Mouse (Mus musculus) embryo, embryonic 11 days (tissue): ENCODE measurements around the gene Xpo4.
"Not testable (repeated sequence)": the region's sequence is repeated elsewhere in the genome, so short reads cannot be mapped to it uniquely, and the experiment has no call there.

Experiments
- DNase-seq: peaks from one replicate; pipeline ENCODE4 v3.0.0-alpha.2; 2015

Gene Xpo4

GRCm38 (mm10) chr14:57679958-57680535 lies 14.8 kb upstream of the Xpo4 start:
- peak; percentile 84 for DNase-seq

GRCm38 (mm10) chr14:57679523-57679922 lies 14.3 kb upstream of the Xpo4 start:
- no peak for DNase-seq

DNA sequence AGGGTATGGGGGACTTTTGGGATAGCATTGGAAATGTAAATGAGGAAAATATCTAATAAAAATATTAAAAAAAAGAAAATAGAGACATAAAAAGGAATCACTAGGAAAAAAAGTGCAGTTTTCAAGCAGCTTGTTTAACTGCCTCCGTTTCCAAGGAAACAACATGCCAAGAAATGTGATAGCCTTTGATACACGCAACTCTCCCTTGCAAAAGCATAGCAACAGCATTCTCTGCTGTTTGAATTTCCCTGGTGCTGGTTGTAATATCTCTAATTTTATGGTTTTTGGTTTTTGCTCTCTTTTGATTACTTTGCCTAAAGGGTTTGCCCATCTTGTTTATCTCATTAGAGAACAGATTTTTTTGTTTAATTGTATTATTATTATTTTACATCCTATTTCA lies 10.3 kb upstream of the Xpo4 start:
- no peak for DNase-seq

GRCm38 (mm10) chr14:57665628-57665950 lies 359 bp upstream of the Xpo4 start:
- DNase-seq, result no peak

DNA sequence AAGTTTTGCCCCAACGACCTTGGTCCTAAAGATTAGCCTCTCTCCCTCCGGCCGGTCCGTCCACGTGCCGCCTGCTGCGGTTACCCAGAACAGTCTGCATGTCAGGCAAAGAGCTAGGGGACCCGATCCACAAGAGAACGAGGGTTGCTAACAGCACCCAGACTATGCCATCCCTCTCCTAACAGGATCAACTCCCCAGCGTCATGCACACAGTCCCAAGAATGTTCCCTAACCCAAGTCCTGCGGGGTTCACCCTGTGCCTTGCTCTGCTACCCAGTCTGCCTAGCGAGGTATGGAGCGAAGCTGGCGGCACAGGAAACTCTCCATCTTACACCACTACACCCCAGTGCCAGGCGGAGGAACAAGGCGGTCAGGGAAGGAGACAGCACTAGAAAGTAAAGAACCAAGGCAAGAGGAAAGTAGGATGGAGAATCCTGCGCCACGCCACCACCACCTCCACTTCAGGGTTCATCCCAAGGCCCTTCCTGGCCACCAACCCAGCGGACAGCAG lies 864 bp downstream of the Xpo4 start:
- peak; percentile 53 for DNase-seq

DNA sequence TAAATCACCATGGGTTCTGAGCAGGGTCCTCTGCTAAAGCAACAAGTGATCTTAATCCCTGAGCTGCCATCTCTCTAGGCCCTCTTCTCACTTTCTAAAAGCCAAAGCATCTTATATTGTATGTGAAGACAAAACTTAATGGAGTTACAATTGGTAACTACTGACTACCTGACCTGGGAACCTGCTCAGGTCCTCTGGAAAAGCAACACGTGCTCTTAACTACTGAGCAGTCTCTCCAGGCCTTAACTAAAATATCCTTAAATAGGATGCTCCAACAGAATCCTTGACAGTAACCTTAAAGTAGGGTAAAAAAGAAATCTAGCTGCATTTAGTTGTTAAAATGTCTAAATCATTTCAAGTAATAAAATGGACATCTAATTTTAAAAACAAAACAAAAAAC lies 1.6 kb downstream of the Xpo4 start:
- no peak for DNase-seq

- no peak for DNase-seq
These were observed 6.9 kb downstream of the Xpo4 start for GRCm38 (mm10) chr14:57658301-57658700.

DNA sequence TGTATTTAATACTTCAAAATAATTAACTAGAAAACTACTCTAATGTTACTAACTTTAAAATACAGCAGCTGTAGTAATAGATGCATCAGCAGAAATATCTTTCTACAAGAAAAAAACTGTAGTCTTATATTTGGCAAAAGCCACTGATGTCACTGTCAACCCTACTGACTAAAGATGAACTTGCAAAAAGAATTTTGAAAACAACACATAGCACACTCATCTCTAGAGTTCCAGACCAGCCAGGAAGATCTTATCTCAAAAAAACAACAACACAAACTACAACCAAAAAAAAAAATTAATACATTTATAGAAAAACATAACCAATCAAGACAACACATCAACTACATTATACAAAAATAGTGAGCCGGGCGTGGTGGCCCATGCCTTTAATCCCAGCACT lies 7.7 kb downstream of the Xpo4 start:
- DNase-seq, result no peak

DNA sequence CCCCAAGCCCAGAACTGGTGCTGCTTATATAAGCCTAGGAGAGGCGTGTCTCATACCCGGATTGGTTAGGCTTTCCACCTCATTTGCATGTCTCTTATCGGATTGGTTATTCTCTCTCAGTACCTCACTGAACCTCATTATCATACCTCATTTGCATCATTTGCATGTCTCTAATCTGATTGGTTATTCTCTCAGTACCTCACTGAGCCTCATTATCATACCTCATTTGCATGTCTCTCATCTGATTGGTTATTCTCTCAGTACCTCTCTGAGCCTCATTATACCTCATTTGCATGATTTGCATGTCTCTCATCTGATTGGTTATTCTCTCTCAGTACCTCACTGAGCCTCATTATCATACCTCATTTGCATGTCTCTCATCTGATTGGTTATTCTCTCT lies 8.7 kb downstream of the Xpo4 start:
- not testable (repeated sequence) for DNase-seq

DNA sequence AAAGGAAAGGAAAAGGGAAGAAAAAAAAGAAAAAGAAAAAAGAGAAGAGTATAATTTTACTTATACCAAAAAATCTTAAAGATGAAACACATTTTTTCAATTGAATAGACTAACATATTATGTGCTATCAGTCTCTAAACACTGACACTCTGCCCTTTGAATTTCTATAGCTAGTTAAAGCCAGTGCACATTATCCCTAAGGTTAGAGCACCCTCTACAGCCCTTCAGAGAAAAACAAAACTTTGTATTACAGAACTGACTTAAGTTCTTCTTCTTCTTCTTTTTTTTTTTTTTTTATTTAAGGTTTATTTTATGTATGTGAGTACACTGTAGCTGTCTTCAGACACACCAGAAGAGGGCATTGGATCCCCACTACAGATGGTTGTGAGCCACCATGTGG lies 15.7 kb downstream of the Xpo4 start:
- DNase-seq, result no peak

DNA sequence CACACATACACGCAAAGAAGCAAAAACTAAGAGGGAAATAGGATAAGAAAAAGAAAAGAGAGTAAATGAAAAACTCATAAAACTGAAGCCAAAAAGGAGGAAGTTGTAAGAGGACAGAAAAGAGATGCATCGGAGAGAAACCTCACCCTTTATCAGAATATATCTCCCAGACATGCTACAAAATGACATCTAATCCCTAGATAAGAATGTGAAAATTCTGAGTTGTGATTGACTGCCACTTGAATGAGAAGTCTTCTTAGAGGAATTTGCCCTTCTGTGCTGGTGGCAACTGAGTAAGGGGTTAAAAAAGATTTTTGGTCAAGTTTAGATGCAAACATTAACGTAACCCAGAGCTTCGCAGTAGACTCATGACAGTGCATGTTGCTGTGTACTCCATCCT lies 19.1 kb downstream of the Xpo4 start:
- no peak for DNase-seq

GRCm38 (mm10) chr14:57639153-57639552 lies 26.1 kb downstream of the Xpo4 start:
- no peak for DNase-seq

DNA sequence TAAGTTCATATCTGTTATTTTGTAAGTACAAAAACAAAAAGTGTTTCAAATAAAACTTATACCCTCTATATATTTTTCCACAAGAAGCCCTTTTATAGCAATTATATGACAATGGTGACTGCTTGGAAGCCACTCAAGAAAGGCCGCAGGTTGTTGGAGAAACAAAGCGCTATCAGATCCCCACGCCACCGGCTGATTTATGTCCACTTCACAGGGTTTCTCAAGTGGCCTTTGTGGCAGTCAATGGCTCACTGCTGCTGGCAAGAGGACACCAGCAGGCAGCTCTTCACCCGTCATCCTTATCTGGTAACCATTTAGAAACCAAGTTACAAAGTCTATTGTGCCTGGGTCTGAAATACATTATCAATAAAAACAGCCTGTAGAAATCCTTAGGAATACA lies 31.1 kb downstream of the Xpo4 start:
- DNase-seq, result peak; percentile 35

- no peak for DNase-seq
These were observed 35.6 kb downstream of the Xpo4 start for GRCm38 (mm10) chr14:57629595-57629994.

DNA sequence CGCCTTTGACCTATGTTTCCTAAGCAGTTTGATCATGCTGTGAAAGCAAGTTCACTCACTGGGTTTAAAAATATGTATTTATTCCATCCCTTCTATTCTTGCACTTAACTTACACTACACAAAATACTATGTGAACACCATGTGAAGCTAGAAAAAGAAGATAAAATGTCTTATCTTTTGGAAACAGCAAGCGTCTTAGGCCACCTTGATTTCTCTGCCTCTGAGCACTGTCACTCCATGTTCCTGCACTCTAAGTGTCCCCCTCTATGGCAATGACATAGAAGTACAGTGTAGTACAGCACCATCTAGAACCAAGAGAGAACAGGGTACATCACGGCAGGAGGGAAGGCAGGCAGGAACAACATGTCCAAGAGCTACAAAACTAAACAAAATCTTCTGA lies 42.3 kb downstream of the Xpo4 start:
- no peak for DNase-seq

- no peak for DNase-seq
These were observed 43.5 kb downstream of the Xpo4 start for GRCm38 (mm10) chr14:57621699-57622098.

DNA sequence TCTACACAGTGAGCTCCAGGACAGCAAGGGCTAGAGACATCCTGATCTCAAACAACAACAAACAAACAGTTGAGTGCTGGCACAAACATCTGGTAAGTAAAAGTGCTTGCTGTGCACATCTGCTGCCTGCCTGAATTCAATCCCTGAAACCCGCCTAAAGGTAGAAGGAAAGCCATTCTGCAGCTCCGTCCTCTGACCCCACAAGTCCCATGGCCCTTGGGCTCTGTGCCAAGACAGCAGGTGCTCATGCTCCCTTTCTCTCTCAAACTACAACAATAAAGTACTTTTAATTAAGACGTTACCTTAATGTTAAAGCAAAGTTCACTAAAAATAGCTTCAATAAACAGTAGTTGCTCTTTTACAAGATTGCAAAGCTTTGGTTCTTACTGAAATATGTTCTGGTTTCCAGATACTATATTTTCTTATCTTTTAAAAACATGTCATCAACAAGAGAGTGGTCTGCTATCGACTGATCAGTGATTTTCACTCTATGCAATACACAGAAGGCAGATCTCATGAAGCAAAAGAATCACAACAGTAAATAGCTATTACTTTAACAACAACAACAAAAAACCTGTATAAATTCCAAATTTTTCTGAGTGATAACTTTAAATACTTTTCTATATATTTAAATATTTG lies 44.5 kb downstream of the Xpo4 start:
- DNase-seq, result peak; percentile 7

- peak; percentile 78 for DNase-seq
These were observed 45.7 kb downstream of the Xpo4 start for GRCm38 (mm10) chr14:57619487-57619886.

DNA sequence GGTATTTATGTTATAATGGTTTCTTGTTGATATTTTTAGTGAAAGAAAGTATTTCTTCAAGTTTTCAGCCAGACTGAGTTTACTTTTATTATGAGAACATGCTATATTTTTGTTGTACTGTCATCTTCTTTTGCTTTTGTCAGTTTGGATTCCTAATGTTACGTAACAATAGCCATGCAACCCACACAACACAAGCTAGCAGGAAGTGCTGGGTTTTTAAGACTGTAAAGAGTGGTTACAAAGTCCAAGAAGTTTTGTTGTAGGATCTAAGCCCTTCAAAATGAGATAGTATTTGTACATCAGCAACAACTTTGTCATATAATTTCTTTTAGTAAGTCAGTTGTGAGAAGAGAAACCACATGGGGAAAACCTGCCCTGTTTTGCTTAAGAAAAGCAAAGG lies 47.6 kb downstream of the Xpo4 start:
- DNase-seq, result no peak

- DNase-seq, result no peak
These were observed 48.8 kb downstream of the Xpo4 start for GRCm38 (mm10) chr14:57616339-57616965.

DNA sequence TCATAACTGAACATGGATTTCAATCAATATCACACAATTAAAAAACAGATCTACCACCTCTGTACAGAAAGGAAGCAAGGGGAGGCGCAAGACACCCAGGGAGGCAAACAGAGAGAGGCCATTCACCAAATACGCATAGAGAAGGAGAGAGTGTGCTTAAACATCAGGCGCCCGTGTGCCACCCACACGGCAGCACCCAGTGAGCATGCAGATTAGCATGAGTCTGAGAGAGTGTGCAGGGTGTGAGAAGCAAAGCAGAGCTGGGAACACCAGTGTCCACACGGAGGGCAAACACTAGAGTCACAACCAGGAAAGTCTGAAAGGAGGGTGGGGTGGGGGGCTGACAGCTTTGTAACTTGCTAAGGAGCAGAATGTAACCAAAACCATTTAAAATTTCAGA lies 49.4 kb downstream of the Xpo4 start:
- DNase-seq, result no peak

GRCm38 (mm10) chr14:57611034-57611433 lies 54.2 kb downstream of the Xpo4 start:
- no peak for DNase-seq

- DNase-seq, result no peak
These were observed 55.4 kb downstream of the Xpo4 start for GRCm38 (mm10) chr14:57609816-57610329.

DNA sequence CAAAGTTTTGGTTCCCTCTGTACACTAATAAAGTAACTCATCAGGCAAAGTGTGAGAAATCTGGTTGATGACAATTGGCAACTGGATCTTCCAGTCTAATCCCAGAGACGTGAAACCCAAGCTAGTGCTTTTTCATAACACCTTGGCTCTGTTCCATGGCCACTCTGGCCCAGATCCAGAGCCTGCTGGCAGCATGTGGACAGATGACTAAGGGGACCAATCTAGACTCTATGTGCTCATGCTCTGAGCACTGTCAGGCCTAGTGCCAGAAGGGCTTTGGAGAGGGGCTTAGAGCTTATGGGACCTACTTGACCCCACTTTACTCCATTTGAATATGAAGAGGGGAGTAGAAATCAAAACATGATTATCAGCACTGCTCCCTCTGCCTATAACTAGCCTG lies 57.7 kb downstream of the Xpo4 start:
- peak; percentile 8 for DNase-seq
